Mouse (Mus musculus): ENCODE data around the gene Tmem269. TPM values are rescaled to one million over a fixed set of nuclear protein-coding genes. Genes with fewer than 3 reads are reported as not detected.

Gene Tmem269
- polyA plus RNA-seq, 1 experiment = not detected

- no peak overlapping the region for H3K4me3 ChIP-seq (replicated peaks)
- no peaks in the 10 kb centered on the region; the same call in 1 of the 2 replicates for H3K9me3 ChIP-seq (ENCODE audit: control insufficient read depth, low read length)
- no peaks in the 10 kb centered on the region for H3K36me3 ChIP-seq (ENCODE audit: control insufficient read depth)
- H3K4me1 ChIP-seq (ENCODE audit: control insufficient read depth) = no peaks in the 10 kb centered on the region
- H3K27me3 ChIP-seq (ENCODE audit: control insufficient read depth) = peaks cover 11% of the 10 kb centered on the region
- TF ChIP-seq GATA1 (IDR thresholded peaks at IDR 0.05; ENCODE audit: low read length) (no peak), TAL1 (IDR thresholded peaks at IDR 0.05; ENCODE audit: low read length) (no peak)
These were observed 60.8 kb downstream of the Tmem269 start for GRCm38 (mm10) chr4:119157186-119157585.

Other genes with a start within 250 kb of the Tmem269 start
- 189 and 215 TPM in 2 replicates for gene Slc2a1, start 109.5 kb downstream of the Tmem269 start, polyA plus RNA-seq (2012)
- gene Zfp691, start 44.0 kb downstream of the Tmem269 start, polyA plus RNA-seq (2012) = 1.8 and 2.0 TPM in 2 replicates
- 27.7 and 29.4 TPM in 2 replicates for gene Ermap, start 28.2 kb downstream of the Tmem269 start, polyA plus RNA-seq (2012)
- gene Svbp, start 22.9 kb downstream of the Tmem269 start, polyA plus RNA-seq (2012) = 49.7 and 52.4 TPM in 2 replicates
- 1.0 and 1.4 TPM in 2 replicates for gene AU022252, start 14.5 kb upstream of the Tmem269 start, polyA plus RNA-seq (2012)
- gene P3h1, start 14.7 kb upstream of the Tmem269 start, polyA plus RNA-seq (2012) = 0.17 and 0.40 TPM in 2 replicates
- gene Cldn19, start 37.2 kb upstream of the Tmem269 start, polyA plus RNA-seq (2012) = not detected in 2 replicates
- 29.9 and 36.6 TPM in 2 replicates for gene Ybx1, start 76.4 kb upstream of the Tmem269 start, polyA plus RNA-seq (2012)
- gene Ppih, start 102.3 kb upstream of the Tmem269 start, polyA plus RNA-seq (2012) = 0.39 and 0.61 TPM in 2 replicates
- gene Ccdc30, start 197.3 kb upstream of the Tmem269 start, polyA plus RNA-seq (2012) = not detected in 2 replicates
- gene Ppcs, start 204.2 kb upstream of the Tmem269 start, polyA plus RNA-seq (2012) = 0.11 and 0.17 TPM in 2 replicates
- gene Zmynd12, start 204.6 kb upstream of the Tmem269 start, polyA plus RNA-seq (2012) = not detected in 2 replicates